Mouse (Mus musculus): Measurements from ENCODE around the gene Sf3b5.

- TF ChIP-seq POLR2A (IDR thresholded peaks at IDR 0.05; ENCODE audit: extremely low read depth, insufficient read depth, low read length), result no peak
- TF ChIP-seq CTCF (IDR thresholded peaks at IDR 0.05; ENCODE audit: low read depth, low read length), result no peak
Measured at GRCm38 (mm10) chr10:12977787-12978212, 27.3 kb upstream of the Sf3b5 start.

Data from liver, adult 2 months (tissue).